Mouse (Mus musculus): ENCODE results near the gene Adora2b.

Adora2b gene

DNA sequence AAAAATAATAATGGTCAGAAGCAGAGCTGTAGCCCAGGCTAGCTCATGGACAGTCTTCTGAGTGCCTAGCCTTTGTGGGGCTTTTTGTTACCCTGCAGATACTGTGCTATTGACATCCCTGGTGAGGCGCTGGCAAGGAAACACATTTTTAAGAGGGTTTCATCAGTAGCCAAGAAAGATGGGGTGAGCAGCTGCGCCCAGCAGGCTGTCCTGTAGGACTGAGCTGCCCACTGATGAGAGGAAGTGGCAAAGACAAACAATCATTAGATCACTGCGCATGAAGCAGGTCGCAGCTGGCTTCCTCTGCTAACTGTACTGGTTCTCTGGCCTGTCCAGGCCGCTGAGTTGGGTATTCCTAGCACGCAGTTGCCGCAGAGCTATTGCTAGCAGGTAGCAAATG is 14.8 kb downstream of the Adora2b start:
- in situ Hi-C loops (cut with MboI, MseI), result no loop called here

DNA sequence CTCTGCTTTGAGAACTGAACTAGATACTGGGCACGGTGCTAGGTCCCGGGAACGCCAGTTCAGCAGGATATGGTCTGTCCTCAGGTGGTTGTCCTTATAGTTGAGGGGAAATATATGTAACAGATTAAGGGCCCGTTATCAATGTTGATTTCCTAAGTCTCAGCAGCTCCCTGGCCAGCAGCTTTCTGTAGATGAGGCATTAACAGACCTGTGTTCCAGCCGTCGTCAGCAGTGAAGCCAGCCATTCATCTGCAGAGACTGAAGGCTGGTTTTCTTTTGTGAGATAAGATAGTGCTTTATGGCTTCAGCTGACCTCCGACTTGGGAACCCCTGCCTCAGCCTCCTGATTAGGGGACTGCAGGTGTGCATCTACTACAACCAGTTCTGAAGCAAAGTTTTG is 15.2 kb downstream of the Adora2b start:
- in situ Hi-C loops (cut with MboI, MseI), result no loop called here

DNA sequence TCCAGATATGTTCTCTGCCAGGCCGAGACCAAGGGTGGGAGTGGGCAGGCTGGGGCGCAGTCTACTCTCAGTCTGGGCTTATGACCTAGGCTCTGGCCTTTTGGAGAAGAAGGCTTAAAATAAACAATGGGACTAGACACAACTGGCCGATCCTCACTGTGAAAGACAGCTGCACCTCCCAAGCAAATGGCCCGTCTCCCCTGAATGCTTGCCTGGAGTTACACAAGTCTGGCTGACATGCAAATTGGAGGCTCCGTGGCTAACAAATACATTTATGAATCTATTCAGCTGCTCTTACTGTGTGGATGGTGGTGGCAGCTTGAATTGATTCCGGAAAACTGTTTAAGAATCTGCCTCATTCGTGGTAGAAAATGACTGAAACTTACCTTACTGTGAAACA is 16.9 kb downstream of the Adora2b start:
- in situ Hi-C loops (cut with MboI, MseI), result no loop called here

DNA sequence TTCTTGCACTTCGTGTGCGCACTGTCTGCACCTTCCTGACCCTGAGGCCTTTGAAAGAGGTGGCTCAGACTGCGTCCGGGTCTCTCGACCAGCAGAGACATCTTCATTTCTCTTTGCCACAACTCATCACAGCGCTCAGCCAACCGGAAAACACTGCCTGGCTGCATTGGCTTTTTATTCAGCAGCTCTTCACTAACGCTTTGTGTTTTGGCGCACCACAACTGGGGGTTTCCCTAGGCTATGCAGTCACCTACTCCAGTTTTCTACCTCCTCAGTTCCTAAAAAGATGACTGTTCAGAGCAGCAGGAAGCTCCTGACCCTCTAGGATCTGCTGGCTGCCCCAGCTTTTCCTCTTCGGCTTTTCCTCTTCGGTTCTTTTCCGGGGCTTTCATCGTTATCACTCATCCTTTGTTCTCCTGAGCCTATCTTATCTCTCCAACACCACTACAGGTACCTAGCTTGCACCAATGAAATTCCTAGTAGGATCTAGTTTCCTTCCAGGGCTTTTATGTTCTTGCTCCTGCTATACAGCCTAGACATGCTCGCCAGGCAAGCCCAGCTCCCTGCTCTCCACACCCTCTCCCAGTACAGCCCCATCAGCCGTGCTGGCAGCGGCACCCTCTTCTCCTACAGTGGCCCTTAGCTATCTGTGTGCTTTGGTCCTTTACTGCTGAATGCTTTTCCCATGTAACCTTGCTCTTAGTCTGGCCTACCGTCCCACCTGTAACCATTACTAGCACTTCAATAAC is 17.9 kb downstream of the Adora2b start:
- in situ Hi-C loops (cut with MboI, MseI), result no loop called here

DNA sequence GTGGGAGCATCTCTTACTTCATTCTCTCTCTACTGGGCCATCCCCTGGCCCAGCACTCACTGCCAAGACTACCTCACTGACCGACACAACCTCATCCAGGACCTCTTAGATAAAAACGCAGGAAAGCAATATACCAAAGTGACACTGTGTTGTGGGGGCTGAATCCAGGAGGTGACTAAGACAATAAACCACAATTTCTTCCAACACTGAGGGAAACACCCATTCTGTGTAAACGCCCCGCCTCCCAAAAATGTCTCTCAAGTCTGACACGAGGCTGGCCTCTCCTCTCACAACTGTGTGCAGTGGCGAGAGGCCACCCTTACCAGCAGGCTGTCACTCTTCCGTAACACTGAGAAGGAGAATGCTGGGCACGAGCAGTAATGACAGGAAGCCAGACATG is 19.6 kb downstream of the Adora2b start:
- in situ Hi-C loops (cut with MboI, MseI), result no loop called here

DNA sequence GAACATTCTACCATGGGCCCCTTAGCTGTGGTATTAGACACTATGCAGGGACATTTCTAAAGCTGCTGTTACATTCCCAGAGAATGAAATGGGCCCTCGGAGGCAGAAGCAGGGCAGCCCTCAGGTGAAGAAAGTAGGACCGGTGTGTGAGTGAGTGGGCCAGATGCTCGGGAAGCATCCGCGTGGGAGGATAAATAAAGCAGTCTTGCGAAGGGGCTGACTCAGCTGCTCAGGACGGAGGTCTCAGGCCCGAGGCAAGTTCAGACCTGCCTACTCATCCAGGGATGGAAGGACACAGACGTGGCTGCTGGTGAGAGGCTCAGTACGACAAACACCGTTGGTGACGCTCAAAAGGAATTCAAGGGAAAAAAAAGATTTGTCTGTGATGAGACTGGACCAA is 20.3 kb downstream of the Adora2b start:
- in situ Hi-C loops (cut with MboI, MseI), result no loop called here

DNA sequence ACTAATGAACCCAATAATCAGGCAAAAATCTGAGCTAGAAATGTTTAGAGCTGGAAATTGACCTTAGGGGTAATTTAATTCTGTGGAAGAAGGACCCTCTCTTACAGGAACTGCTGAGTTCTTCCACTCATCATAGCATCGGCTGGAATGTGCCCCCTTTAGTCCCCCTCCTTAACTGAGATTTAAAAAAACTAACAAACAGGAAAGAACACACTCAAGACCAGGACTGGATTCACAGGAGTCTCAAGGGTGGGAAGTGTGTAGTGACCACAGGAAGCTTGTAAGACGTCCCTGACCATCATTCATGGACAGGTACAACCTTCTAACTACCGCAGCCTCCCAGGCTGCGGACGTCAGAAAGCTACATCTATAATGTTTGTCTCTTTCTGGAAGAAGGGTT is 22.1 kb downstream of the Adora2b start:
- in situ Hi-C loops (cut with MboI, MseI), result no loop called here

DNA sequence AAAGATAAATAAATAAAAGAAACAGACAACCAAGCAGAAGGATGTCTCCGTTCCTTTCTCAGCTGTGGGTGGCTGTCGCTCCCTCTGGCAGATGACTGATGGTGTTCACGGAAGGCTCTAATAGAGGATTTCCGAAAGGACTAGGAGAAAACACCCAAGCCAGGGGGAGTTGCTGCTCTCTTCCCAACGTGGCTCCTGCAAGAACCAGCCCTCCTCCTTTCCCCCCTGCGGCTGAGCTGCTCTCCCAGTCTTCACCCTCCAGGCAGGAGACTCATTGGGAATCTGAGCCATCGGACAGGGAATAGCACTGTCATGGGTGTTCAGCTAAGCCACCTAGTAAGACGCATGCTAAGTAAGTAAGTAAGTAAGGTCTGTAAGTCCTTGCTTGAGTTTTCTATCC is 28.3 kb downstream of the Adora2b start:
- in situ Hi-C loops (cut with MboI, MseI), result loop anchor here (5.0 kb wide), 2 partner anchors 150 to 230 kb away; no protein-coding TSS in a partner anchor

DNA sequence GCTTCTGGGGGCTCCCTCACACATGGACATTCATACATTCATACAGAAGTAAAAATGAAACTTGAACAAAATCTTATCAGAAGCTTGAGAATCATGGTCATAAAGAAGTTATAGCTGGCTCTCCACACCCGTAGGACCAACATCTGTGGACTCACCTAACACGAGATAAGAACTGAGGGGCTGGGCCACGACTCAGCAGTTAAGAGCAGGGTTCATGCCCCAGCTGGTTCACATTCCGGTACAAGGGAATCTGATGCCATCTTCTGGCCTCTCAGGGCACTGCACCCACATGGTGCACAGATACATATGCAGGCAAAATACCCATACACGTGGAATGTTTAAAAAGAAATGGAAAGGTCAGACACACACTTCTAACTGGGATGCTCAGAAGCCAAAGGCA is 29.2 kb downstream of the Adora2b start:
- in situ Hi-C loops (cut with MboI, MseI), result loop anchor here (5.0 kb wide), 2 partner anchors 151 to 231 kb away; no protein-coding TSS in a partner anchor

DNA sequence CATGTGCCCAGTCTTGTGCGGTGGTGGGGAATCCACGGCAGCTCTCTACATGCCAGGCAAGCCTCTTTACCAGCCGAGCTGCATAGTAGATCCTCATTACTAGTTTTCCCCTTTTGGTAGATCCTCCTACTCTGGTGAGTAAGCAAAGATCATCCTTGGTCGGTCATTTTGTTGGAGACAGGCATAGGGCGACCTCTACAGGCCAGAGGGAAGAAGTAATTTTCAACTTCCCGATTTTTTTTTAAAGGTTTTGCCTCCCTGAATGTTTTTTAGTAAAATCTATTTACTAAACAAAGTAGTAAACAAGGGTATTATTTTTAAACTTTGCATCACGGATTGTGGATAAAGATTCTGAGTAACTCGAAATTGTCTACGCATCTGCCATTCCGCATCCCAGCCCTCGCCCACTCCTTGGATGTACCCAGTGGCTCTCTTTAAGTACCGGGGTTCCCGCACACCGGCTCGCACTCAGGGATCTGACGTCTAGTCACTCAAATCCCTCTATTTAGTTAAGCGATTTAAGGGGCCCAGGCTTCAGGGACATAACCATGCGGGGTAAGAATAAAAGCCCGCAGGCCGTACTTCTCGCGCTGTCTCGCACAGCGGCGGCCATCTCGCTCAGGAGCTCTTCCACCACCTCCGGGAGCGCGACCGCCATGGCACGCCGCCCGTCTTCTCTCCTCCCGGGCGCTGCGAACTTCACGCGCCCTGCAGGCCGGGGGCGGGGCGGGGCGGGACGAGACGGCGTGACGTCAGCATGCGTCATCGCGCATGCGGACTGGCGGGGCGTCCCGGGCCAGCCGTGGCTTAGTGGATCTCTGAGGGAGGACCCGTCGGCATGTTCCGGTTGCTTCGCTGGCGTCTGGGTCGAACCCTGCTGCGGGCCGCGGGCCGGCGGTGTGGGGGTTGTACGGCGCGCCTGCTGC is 32.2 kb downstream of the Adora2b start, which contains the start of the genes Zswim7 and Ttc19:
TSS of gene Zswim7 (minus strand) at position 701 of the 926 bp plus-strand sequence.
TSS of gene Ttc19 (plus strand) at position 799 of the 926 bp plus-strand sequence.
- in situ Hi-C loops (cut with MboI, MseI), result loop anchor here (5.0 kb wide), 1 partner anchor 324 kb away; the partner anchor contains the start of gene Specc1

DNA sequence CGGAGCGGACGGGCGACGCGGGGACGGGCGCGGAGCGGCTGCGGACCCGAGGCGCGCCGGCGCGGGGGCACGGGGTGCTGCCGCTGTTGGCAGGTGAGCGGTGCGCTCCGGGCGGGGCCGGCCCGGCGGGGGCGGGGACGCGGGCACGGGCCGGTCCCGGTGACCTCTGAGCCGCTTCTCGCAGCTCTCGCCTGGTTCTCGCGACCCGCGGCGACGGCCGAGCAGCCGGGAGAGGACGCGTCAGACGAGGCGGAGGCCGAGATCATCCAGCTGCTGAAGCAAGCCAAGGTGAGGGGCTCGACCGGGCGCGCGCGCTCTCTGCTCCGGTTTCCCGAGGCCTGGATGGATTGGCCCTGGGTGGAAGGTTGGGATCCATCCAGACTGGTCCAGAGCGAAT is 32.8 kb downstream of the Adora2b start:
- in situ Hi-C loops (cut with MboI, MseI), result loop anchor here (5.0 kb wide), 1 partner anchor 324 kb away; the partner anchor contains the start of gene Specc1

DNA sequence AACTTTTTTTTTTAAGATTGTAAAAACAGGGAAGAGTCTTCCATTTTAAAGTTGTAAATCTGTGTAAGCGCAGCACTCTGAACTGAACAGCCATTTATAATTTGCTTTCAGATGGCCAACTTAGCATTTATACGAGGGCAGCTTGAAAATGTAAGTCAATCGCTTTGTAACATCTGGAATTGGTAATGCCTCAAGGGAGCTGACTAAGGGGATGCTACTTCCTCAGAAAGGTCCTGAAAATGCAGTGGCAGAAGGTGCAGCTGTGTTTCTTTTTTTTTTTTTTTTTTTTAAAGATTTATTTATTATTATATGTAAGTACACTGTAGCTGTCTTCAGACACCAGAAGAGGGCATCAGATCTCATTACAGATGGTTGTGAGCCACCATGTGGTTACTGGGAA is 35.2 kb downstream of the Adora2b start:
- in situ Hi-C loops (cut with MboI, MseI), result loop anchor here (5.0 kb wide), 1 partner anchor 327 kb away; the partner anchor contains the start of gene Specc1

DNA sequence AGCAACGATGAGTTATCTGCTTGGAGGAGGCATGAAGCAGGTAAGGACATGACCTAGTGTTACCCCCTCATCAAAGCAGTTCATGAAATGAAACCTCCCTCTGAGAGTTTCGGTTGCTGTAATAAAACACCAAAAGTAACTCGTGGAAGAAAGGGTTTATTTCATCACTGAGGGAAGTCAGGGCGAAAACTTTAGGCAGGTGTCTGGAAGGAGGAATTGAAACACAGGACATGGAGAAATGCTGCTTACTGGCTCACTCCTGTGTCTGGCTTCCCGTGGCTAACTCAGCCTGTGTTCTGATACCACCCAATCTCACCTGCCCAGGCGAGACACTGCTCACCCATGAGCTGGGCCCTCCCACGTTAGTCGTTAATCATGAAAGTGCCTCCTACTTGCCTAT is 36.2 kb downstream of the Adora2b start:
- in situ Hi-C loops (cut with MboI, MseI), result no loop called here

DNA sequence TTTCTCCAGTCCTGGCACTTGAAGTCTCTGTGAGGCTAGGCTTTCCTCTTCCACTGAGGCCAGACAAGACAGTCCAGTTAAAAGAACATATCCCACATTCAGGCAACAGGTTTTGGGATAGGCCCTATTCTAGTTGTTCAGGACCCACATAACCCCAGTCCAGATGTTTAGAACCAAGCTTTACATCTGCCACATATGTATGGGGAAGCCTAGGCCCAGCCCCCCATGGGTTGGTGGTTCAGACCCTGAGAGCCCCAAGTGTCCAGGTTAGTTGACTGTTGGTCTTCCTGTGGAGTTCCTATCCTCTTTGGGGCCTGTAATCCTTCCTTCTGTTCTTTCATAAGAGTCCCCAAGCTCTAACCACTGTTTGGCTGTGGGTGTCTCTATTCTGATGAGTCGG is 38.9 kb downstream of the Adora2b start:
- in situ Hi-C loops (cut with MboI, MseI), result no loop called here

DNA sequence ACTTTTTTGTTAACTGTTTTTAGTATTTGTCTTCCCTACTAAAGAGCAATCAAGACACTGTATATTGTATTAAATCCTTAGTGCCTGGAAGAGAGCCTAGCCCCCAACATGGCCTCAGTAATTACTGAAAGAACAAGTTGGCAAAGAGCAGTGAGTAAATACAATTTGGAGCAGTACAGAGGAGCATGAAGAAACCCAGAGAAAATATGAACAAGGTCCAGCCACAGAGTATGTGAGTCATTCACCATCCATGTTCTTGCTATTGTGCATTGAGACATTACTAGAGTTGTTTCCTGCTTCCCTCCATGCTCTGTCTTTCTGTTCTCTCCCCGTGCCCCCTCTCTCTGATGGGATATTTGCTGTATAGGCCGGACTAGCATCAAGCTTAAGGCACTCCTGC is 45.3 kb downstream of the Adora2b start:
- in situ Hi-C loops (cut with MboI, MseI), result no loop called here

DNA sequence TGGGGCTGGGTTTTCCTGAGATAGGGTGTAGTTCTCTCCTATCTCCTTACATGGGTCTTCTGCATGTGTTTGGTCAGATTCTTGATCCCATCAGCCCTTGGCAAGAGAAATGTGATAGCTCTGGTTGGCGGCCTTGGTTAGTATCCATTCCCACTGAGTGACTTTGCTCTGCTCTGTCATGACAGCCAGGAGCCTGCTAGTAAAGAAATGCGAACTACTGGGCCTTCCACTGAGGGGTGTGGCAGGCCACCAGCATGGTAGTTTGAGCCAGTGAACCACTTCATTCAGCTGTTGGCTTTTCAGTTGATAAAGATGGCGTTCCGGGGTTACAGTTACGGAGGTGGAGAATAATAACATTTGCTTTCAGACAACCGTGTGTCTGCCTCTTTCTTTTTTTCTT is 50.1 kb downstream of the Adora2b start:
- in situ Hi-C loops (cut with MboI, MseI), result no loop called here

DNA sequence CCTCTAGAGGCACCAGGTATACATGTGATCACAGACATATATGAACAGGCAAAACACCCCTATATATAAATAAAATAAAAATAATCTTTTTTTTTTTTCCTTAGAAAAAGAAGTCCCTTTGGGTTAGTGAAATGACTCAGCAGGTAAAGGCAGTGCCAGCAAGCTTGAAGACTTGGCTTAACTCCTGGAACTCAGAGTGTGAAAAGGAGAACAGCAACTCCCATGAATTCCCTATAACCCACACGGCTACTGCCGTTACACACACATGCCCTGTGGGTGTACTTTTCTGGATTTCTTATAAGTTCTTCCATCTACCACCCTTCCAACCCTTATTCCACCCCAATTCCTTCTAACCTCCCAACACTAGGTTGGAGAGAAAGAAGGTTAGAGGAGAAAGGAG is 57.1 kb downstream of the Adora2b start:
- in situ Hi-C loops (cut with MboI, MseI), result no loop called here

DNA sequence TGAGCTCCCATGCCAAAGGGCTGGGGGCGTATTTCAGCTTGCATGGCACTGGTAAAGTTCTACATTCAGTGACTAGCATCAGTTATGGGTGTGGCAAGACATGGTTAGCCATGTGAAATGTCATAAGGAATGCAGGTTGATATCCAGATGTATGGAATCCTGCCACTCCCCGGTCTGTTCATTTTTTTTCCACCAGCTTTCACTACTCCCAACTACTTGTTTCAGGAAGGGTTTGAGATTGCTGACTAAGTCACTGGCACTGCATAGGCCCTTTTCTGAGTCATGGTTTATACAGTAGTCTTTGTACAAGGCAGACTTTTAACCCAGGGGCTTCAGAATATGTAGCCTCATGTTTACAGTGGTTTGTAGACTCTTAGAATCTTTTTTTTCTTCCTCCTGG is 60.5 kb downstream of the Adora2b start:
- in situ Hi-C loops (cut with MboI, MseI), result no loop called here

DNA sequence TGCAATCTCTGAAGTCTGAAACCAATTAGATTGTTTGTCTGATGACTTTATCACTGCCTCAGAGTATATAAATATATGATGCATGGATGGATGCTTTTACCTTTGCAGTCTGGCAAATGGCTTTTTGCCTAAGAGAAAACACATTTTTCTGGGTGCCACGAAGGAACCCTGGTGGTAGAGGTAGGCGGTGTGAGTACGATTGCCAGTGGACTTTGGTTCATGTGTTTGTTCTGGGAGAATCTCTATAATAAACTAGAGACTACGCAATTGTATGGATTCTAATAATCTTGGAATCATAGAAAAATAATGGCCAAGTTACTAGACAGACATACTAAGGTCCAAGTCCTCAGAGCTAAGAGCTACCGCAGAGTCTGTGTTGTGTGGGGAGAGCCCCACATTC is 66.2 kb downstream of the Adora2b start:
- in situ Hi-C loops (cut with MboI, MseI), result no loop called here

All from T-helper 1 cell (primary cell).